Mouse (Mus musculus) heart, embryonic 13.5 days (tissue): Measurements from ENCODE around the gene Eya2. TPM values are rescaled to one million over a fixed set of nuclear protein-coding genes. Genes with fewer than 3 reads are reported as not detected.

Experiments used
- ATAC-seq: fragments of 200-750 bp; cut with Nextera tagmentation; 2 replicates; pipeline ENCODE4 v1.8.0; 2017; ENCODE audit warnings: moderate TSS enrichment; ENCODE audit not compliant: insufficient number of reproducible peaks, low FRiP score, low TSS enrichment; ENCODE audit errors: extremely low read depth
- H3K27ac ChIP-seq: fragments of 300-500 bp; sonication (generic); replicated peaks from 2 replicates; pipeline ENCODE4 v1.5.1; 2015; ENCODE audit warnings: moderate library complexity, mild to moderate bottlenecking, inconsistent platforms
- H3K27me3 ChIP-seq: fragments of 300-500 bp; sonication (generic); replicated peaks from 2 replicates; pipeline ENCODE4 v1.6.1; 2015; ENCODE audit warnings: mild to moderate bottlenecking, inconsistent platforms
- H3K36me3 ChIP-seq: fragments of 300-500 bp; sonication (generic); 2 replicates; pipeline ENCODE4 v1.6.1; 2015; ENCODE audit warnings: mild to moderate bottlenecking, inconsistent platforms
- H3K4me1 ChIP-seq: fragments of 300-500 bp; sonication (generic); 2 replicates; pipeline ENCODE4 v1.6.1; 2015; ENCODE audit warnings: inconsistent platforms
- H3K4me2 ChIP-seq: fragments of 300-500 bp; sonication (generic); 2 replicates; pipeline ENCODE4 v1.6.1; 2015; ENCODE audit warnings: inconsistent platforms, mild to moderate bottlenecking, moderate library complexity
- H3K4me3 ChIP-seq: fragments of 300-500 bp; sonication (generic); 2 replicates; pipeline ENCODE4 v1.5.1; 2015; ENCODE audit warnings: moderate library complexity, mild to moderate bottlenecking, inconsistent platforms
- H3K9ac ChIP-seq: fragments of 300-500 bp; sonication (generic); 2 replicates; pipeline ENCODE4 v1.6.1; 2015; ENCODE audit warnings: inconsistent platforms, mild to moderate bottlenecking, moderate library complexity
- H3K9me3 ChIP-seq: fragments of 300-500 bp; sonication (generic); 2 replicates; pipeline ENCODE4 v1.6.1; 2016; ENCODE audit warnings: inconsistent platforms
- WGBS: fragments of 180-500 bp; shearing (Covaris S2); methylation state at CpG from one replicate; pipeline ENCODE4 v1.1.7; 2015; ENCODE audit warnings: mixed read lengths; 5-methylcytosine and 5-hydroxymethylcytosine counted together
- polyA plus RNA-seq: library from polyadenylated mRNA; unstranded; fragments of >200 nt; fragmentation: Nextera tagmentation; extraction: Ambion mirVana; gene quantifications from 2 replicates; pipeline ENCODE4 v1.2.1, GENCODE M21; 2015

The Eya2 gene
- polyA plus RNA-seq, 1 experiment from 2014 or later, result 0.19 TPM

GRCm38 (mm10) chr2:165809091-165809490 lies 214.3 kb downstream of the Eya2 start:
- H3K9me3 ChIP-seq, result no peaks in the 10 kb centered on the region
- H3K4me2 ChIP-seq, result no peak overlapping the region
- H3K4me3 ChIP-seq, result no peak overlapping the region
- H3K4me1 ChIP-seq, result no peaks in the 10 kb centered on the region
- peaks cover 100% of the 10 kb centered on the region for H3K36me3 ChIP-seq
- no peak overlapping the region for H3K9ac ChIP-seq
- no peaks in the 10 kb centered on the region for H3K27me3 ChIP-seq
- WGBS, result 91% methylated on average over 5 of the region's 5 CpGs
- ATAC-seq, result no peak
- no peak overlapping the region for H3K27ac ChIP-seq

- Histone ChIP-seq H3K36me3 (peaks cover 100% of the 10 kb centered on the region), H3K4me2 (no peak overlapping the region), H3K4me3 (no peak overlapping the region), H3K4me1 (no peaks in the 10 kb centered on the region), H3K9me3 (no peaks in the 10 kb centered on the region), H3K9ac (no peak overlapping the region), H3K27me3 (no peaks in the 10 kb centered on the region), H3K27ac (no peak overlapping the region)
- ATAC-seq, result no peak
- WGBS, result 87% methylated on average over 5 of the region's 5 CpGs
Observed at GRCm38 (mm10) chr2:165809901-165810477, 215.2 kb downstream of the Eya2 start.

GRCm38 (mm10) chr2:165811536-165811935 lies 216.7 kb downstream of the Eya2 start:
- H3K4me2 ChIP-seq, result no peak overlapping the region
- H3K4me3 ChIP-seq, result no peak overlapping the region
- peaks cover 100% of the 10 kb centered on the region for H3K36me3 ChIP-seq
- ATAC-seq, result no peak
- peaks cover 9% of the 10 kb centered on the region for H3K4me1 ChIP-seq
- H3K9me3 ChIP-seq, result no peaks in the 10 kb centered on the region
- no peak overlapping the region for H3K9ac ChIP-seq
- 54% methylated on average over 5 of the region's 5 CpGs for WGBS
- H3K27me3 ChIP-seq, result no peaks in the 10 kb centered on the region
- no peak overlapping the region for H3K27ac ChIP-seq

- H3K27ac ChIP-seq, result no peak overlapping the region
- no peaks in the 10 kb centered on the region for H3K27me3 ChIP-seq
- peaks cover 99% of the 10 kb centered on the region for H3K36me3 ChIP-seq
- no peak overlapping the region for H3K4me3 ChIP-seq
- no peaks in the 10 kb centered on the region for H3K9me3 ChIP-seq
- WGBS, result 82% methylated on average over 8 of the region's 8 CpGs
- peaks cover 22% of the 10 kb centered on the region for H3K4me1 ChIP-seq
- no peak overlapping the region for H3K4me2 ChIP-seq
- ATAC-seq, result no peak
- H3K9ac ChIP-seq, result no peak overlapping the region
Observed at GRCm38 (mm10) chr2:165812889-165813288, 218.1 kb downstream of the Eya2 start.

- H3K4me3 ChIP-seq, result no peak overlapping the region
- H3K27ac ChIP-seq, result peak overlapping the region; percentile 83; the same call in 1 of the 2 replicates
- no peaks in the 10 kb centered on the region for H3K9me3 ChIP-seq
- 92% methylated on average over 25 of the region's 28 CpGs for WGBS
- H3K36me3 ChIP-seq, result peaks cover 96% of the 10 kb centered on the region
- H3K4me1 ChIP-seq, result peaks cover 43% of the 10 kb centered on the region
- ATAC-seq, result no peak
- H3K27me3 ChIP-seq, result no peaks in the 10 kb centered on the region
- no peak overlapping the region for H3K4me2 ChIP-seq
- H3K9ac ChIP-seq, result no peak overlapping the region
Observed at GRCm38 (mm10) chr2:165815103-165815880, 220.5 kb downstream of the Eya2 start.

- 69% methylated on average over 10 of the region's 10 CpGs for WGBS
- Histone ChIP-seq H3K36me3 (peaks cover 95% of the 10 kb centered on the region), H3K4me1 (peaks cover 52% of the 10 kb centered on the region), H3K27ac (peak overlapping the region; percentile 83), H3K9ac (no peak overlapping the region), H3K9me3 (no peaks in the 10 kb centered on the region), H3K27me3 (no peaks in the 10 kb centered on the region), H3K4me3 (no peak overlapping the region), H3K4me2 (no peak overlapping the region)
- no peak for ATAC-seq
Observed at GRCm38 (mm10) chr2:165817437-165817836, 222.6 kb downstream of the Eya2 start.

- H3K4me3 ChIP-seq, result no peak overlapping the region
- H3K4me1 ChIP-seq, result peaks cover 52% of the 10 kb centered on the region
- no peak overlapping the region for H3K4me2 ChIP-seq
- no peaks in the 10 kb centered on the region for H3K9me3 ChIP-seq
- H3K9ac ChIP-seq, result peak overlapping the region; percentile 41; the same call in 1 of the 2 replicates
- 0 out of 2 replicates have a peak overlapping the region, but pooled peaks have one; percentile 83 for H3K27ac ChIP-seq
- peaks cover 95% of the 10 kb centered on the region for H3K36me3 ChIP-seq
- no peak for ATAC-seq
- H3K27me3 ChIP-seq, result no peaks in the 10 kb centered on the region
- 85% methylated on average over 6 of the region's 6 CpGs for WGBS
Observed at GRCm38 (mm10) chr2:165818570-165818969, 223.7 kb downstream of the Eya2 start.

- H3K36me3 ChIP-seq, result peaks cover 95% of the 10 kb centered on the region
- WGBS, result 69% methylated on average over 10 of the region's 10 CpGs
Observed at GRCm38 (mm10) chr2:165818985-165819948, 224.4 kb downstream of the Eya2 start.

GRCm38 (mm10) chr2:165820073-165820472 lies 225.2 kb downstream of the Eya2 start:
- Histone ChIP-seq H3K4me2 (no peak overlapping the region), H3K4me1 (peaks cover 52% of the 10 kb centered on the region), H3K36me3 (peaks cover 95% of the 10 kb centered on the region), H3K4me3 (no peak overlapping the region), H3K27ac (peak overlapping the region; percentile 69), H3K9me3 (no peaks in the 10 kb centered on the region), H3K27me3 (no peaks in the 10 kb centered on the region), H3K9ac (peak overlapping the region; percentile 42; the same call in 1 of the 2 replicates)
- WGBS, result 74% methylated on average over 3 of the region's 3 CpGs
- ATAC-seq, result no peak

More at GRCm38 (mm10) chr2:165818985-165819948, 224.4 kb downstream of the Eya2 start:
- Histone ChIP-seq H3K9me3 (no peaks in the 10 kb centered on the region), H3K9ac (no peak overlapping the region), H3K27ac (peak overlapping the region; percentile 69), H3K4me1 (peaks cover 52% of the 10 kb centered on the region), H3K4me3 (no peak overlapping the region), H3K4me2 (no peak overlapping the region), H3K27me3 (no peaks in the 10 kb centered on the region)
- no peak; the same call in 1 of the 2 replicates for ATAC-seq

- Histone ChIP-seq H3K9ac (peak overlapping the region; percentile 42; the same call in 1 of the 2 replicates), H3K27ac (peak overlapping the region; percentile 69), H3K9me3 (no peaks in the 10 kb centered on the region), H3K36me3 (peaks cover 95% of the 10 kb centered on the region), H3K4me3 (no peak overlapping the region), H3K27me3 (no peaks in the 10 kb centered on the region), H3K4me2 (no peak overlapping the region), H3K4me1 (peaks cover 52% of the 10 kb centered on the region)
- ATAC-seq, result no peak
- 68% methylated on average over 15 of the region's 15 CpGs for WGBS
Observed at GRCm38 (mm10) chr2:165820504-165821095, 225.8 kb downstream of the Eya2 start.
